Mouse (Mus musculus): ENCODE measurements at regions not wholly inside any gene's neighbourhood (a gene's known extent, or its start where the extent isn't known, plus 50 kb on each side); places are given as distances from the start of the nearest gene placed in this dataset.
A peak's percentile ranks its signal among the peaks of the same experiment; 100 is the strongest.

DNA sequence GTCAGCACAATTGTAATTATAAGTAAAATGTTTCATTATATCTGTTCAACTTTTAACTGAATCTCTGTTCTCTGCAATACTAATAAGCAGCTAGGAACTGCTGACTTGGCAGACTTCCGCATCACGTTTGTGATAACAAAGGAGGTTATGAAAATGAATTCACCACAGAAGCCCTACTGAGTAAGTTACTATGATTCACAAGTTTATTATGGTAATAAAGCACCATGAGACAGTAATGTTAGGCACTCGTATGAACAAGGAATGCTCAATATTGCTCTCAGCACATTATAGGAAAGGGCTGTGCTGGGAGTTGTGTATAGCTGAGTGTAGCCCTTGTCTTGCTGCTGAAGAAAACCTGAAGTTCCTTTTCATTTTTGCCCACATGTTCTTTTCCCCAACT lies 238.9 kb upstream of the Pcdh9 start:
- Histone ChIP-seq H3K27me3 (replicated peaks; ENCODE audit: control insufficient read depth, insufficient read depth, low read length) (no peaks in the 10 kb centered on the region), H3K4me1 (replicated peaks; ENCODE audit: control insufficient read depth, insufficient read depth, low read length) (no peaks in the 10 kb centered on the region), H3K4me2 (ENCODE audit: low read length) (no peak overlapping the region), H3K27ac (ENCODE audit: low read length) (no peak overlapping the region), H3K4me3 (replicated peaks; ENCODE audit: low read length) (no peak overlapping the region), H3K9me3 (ENCODE audit: control insufficient read depth, low read length) (no peaks in the 10 kb centered on the region), H3K9ac (replicated peaks; ENCODE audit: low read depth, low read length) (no peak overlapping the region), H3K36me3 (ENCODE audit: control insufficient read depth, insufficient read depth) (no peaks in the 10 kb centered on the region)
- 51% methylated on average over 3 of the region's 3 CpGs for WGBS
- ATAC-seq = peak; percentile 50; the same call in 1 of the 2 replicates

DNA sequence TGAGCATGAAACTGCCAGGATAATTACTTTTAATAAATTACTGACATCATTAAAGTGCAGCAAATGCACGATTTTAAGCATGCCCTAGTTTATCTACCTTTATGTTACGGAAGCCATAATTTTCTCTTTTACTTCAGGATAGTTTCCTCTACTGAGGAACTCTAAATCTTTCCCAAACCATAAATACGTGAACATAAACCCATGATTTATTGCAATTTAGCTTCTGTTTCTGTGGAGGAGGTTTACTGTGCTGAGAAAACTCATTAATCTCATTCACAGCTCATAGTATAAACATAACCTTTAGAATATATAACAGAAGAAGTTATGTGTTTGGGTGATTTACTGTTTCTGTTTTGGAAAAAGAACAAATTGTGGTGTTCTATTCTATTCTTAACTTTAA lies 233.1 kb upstream of the Pcdh9 start:
- 67% methylated on average over 3 of the region's 3 CpGs for WGBS
- Histone ChIP-seq H3K27ac (ENCODE audit: low read length) (no peak overlapping the region), H3K36me3 (ENCODE audit: control insufficient read depth, insufficient read depth) (no peaks in the 10 kb centered on the region), H3K4me2 (ENCODE audit: low read length) (no peak overlapping the region), H3K9me3 (ENCODE audit: control insufficient read depth, low read length) (no peaks in the 10 kb centered on the region), H3K9ac (replicated peaks; ENCODE audit: low read depth, low read length) (no peak overlapping the region), H3K27me3 (replicated peaks; ENCODE audit: control insufficient read depth, insufficient read depth, low read length) (no peaks in the 10 kb centered on the region), H3K4me1 (replicated peaks; ENCODE audit: control insufficient read depth, insufficient read depth, low read length) (no peaks in the 10 kb centered on the region), H3K4me3 (replicated peaks; ENCODE audit: low read length) (no peak overlapping the region)
- no peak for ATAC-seq

DNA sequence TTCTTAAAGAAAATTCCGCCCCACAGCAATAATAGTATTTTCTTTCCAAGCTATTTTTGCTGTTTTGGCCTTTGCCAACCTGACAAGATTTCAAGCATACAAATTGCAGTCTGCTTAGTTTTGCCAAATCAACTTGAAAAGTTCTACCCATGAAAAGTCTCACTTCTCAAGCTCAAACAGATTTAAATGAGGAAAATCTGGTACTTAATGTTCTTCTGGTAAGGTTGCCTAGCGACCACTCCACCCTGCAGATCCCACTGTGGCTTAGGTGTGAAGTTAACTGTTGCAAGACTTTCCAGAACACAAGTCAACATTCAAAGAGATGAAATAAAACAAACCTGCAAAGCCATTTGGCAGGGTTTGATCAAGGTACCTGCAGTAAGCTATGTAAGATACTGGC lies 208.4 kb upstream of the Pcdh9 start:
- WGBS = 39% methylated on average over 2 of the region's 2 CpGs
- ATAC-seq = peak; percentile 84
- H3K27ac ChIP-seq (ENCODE audit: low read length) = no peak overlapping the region
- H3K4me1 ChIP-seq (replicated peaks; ENCODE audit: control insufficient read depth, insufficient read depth, low read length) = no peaks in the 10 kb centered on the region
- H3K4me2 ChIP-seq (ENCODE audit: low read length) = no peak overlapping the region
- no peak overlapping the region for H3K9ac ChIP-seq (replicated peaks; ENCODE audit: low read depth, low read length)
- H3K27me3 ChIP-seq (replicated peaks; ENCODE audit: control insufficient read depth, insufficient read depth, low read length) = no peaks in the 10 kb centered on the region
- no peak overlapping the region for H3K4me3 ChIP-seq (replicated peaks; ENCODE audit: low read length)
- H3K9me3 ChIP-seq (ENCODE audit: control insufficient read depth, low read length) = no peaks in the 10 kb centered on the region
- H3K36me3 ChIP-seq (ENCODE audit: control insufficient read depth, insufficient read depth) = no peaks in the 10 kb centered on the region

DNA sequence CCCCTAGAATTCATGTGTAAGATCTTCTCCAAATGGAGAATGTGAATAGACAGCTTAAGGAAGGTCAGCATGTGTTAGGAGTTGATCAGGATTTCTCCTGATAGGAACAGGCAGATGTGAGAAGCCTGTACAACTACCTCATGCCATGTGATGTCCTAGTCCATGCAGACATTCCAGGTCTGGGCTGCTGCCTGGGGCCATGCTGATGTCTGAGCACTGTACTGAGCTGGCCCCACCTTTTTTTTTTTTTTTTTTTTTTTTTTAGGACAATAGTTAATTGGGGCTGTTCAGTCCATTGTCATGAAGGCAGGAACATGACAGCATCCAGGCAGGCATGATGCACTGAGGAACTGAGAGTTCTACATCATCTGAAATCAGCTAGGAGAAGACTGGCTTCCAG lies 203.5 kb upstream of the Pcdh9 start:
- ATAC-seq = no peak
- H3K36me3 ChIP-seq (ENCODE audit: control insufficient read depth, insufficient read depth) = no peaks in the 10 kb centered on the region
- no peaks in the 10 kb centered on the region for H3K4me1 ChIP-seq (replicated peaks; ENCODE audit: control insufficient read depth, insufficient read depth, low read length)
- H3K9me3 ChIP-seq (ENCODE audit: control insufficient read depth, low read length) = no peaks in the 10 kb centered on the region
- H3K27me3 ChIP-seq (replicated peaks; ENCODE audit: control insufficient read depth, insufficient read depth, low read length) = no peaks in the 10 kb centered on the region
- H3K4me3 ChIP-seq (replicated peaks; ENCODE audit: low read length) = no peak overlapping the region
- no peak overlapping the region for H3K4me2 ChIP-seq (ENCODE audit: low read length)
- H3K9ac ChIP-seq (replicated peaks; ENCODE audit: low read depth, low read length) = no peak overlapping the region
- no peak overlapping the region for H3K27ac ChIP-seq (ENCODE audit: low read length)
